Mouse (Mus musculus) bone marrow, adult 2 months (tissue): ENCODE measurements around the gene Foxn4.

Source experiments
- CTCF ChIP-seq: fragments of 200-500 bp; IDR thresholded peaks from 2 replicates; pipeline ENCODE4 v1.5.1; 2011; ENCODE audit warnings: low read length, control low read depth; ENCODE audit not compliant: control insufficient read depth, insufficient read depth
- POLR2A ChIP-seq: fragments of 200-500 bp; IDR thresholded peaks from 2 replicates; pipeline ENCODE4 v1.6.1; 2011; ENCODE audit warnings: low read depth, mild to moderate bottlenecking, control low read depth, low read length, borderline replicate concordance; ENCODE audit not compliant: control insufficient read depth

DNA sequence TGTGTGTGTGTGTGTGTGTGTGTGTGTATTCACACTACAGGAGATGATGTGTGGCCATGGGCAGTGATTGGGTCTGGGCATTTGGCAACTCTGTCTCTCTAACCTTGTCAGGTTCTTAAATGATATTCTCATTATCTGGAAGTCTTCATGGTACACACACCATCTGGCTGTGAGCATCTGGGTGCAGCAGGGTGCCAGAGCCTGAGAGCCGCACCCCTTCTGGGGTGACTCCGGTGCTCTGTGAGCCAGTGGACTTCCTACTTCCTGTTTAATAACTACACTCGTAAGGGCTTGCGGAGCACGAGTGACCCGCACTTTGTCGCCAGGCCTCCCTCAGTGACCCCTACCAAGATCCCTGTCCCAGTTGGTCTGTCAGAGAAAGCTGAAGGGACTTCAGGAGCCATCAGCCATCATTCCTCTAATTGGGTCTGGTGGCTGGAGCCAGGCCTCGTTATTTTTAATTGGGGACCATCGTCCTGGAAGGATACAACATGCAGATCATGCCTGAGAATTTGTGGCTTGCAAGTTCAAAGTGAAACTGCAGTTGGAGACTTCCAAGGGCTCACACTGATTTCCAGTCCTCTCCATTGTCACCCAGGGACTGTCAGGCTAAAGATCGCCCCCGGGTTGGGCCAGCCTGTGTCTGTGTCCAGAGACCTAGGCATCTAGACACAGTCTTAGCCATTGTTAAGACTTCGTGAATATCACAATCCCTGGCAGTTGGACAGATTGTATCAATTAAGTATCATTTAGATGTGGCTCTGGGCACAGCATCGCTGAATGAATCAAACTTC, 11.2 kb upstream of the Foxn4 start:
- no peak for TF ChIP-seq CTCF
- no peak for TF ChIP-seq POLR2A
